Mouse (Mus musculus) testis, postnatal 14 days (tissue): ENCODE data around the gene Abhd4.

Source experiments
- DNase-seq: peaks from one replicate; pipeline ENCODE4 v3.0.0; 2021; ENCODE audit warnings: low spot score

Gene Abhd4

DNA sequence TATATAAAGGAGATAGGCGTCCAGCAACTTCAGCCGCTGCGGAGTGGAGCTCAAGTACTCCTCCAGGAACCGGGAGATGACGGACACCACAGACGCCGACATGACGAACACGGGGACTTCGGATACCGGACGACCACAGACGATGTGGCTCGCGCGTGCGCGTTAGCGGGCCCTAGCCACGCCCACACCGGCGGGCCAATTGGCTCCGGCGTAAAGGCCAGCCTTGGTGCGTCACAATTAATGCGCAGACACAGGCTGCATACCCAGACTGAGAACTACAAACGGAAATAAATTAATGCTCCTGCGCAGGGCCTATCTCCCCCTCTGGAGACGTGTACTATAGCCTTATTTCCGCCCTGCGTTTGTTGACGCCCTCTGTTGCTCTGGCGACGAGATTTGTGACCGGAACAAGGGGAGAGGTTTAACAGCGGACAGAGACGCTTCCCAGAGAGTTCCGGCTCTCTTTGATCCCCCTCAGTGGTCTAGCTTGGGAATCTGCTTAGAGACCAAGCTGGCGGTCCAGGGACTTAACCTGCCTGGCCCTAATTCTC, at the start of gene Abhd4, which contains the start of gene Dad1:
Gene Abhd4 (plus strand): TSS at position 448 of the 551 bp plus-strand sequence.
Gene Dad1 (minus strand): TSS at position 364 of the 551 bp plus-strand sequence.
- peak; percentile 96 for DNase-seq

DNA sequence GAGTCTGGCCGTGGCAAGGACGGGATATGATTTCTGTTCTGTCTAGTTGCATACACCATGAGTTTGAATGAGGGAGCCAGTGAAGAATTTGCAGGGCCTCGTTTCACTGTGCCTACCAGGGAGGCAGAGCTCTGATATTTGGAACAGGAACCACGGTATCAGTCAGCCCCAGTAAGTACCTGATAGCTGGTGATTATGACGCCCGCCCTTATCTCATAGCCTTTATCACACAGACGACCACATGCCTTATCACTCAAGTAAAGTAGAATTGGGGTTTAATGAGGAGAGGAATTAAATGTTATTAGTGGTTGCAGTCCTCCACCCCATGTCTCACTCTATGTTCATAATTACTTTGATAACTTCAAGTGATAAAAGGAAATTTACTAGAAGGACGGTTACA, 49.7 kb upstream of the Abhd4 start:
- no peak for DNase-seq

DNA sequence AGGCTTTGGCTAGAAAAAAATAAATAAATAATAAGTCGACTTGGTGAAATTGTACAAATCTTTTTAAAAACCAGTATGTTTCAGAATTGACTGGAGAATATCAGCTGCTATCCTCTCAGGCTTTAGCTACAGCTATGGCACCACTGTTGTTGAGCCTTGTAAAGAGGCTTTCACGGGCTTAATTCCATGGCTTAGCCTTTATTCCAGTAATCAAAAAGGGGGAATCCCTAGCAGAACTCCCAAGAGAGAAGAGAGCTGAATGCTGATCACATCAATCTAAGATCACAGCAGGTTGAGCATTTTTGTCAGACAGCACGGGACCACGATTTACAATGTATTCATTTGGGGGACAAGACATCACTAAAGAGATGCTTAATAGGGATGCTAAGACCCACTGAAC, 49.2 kb upstream of the Abhd4 start:
- DNase-seq: no peak

DNA sequence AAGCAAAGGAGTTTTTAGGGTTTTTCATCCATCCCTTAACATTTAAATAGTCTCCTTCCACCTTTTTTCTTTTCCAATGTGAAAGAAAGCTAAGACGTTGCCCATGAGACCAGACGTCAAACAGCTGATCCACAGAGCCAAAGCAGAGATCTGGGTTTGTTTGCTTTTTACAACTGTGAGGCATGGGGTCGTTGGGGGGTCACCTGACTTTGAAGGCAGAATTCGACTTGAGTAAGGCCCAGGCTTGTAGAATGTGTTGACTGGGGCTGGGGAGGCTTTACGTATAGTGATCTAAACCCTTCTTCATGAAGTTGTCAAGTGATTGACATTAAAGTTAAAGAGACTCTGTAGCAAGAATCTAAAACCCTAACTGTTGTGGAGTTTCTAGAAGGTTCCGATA, 48.1 kb upstream of the Abhd4 start:
- no peak for DNase-seq

DNA sequence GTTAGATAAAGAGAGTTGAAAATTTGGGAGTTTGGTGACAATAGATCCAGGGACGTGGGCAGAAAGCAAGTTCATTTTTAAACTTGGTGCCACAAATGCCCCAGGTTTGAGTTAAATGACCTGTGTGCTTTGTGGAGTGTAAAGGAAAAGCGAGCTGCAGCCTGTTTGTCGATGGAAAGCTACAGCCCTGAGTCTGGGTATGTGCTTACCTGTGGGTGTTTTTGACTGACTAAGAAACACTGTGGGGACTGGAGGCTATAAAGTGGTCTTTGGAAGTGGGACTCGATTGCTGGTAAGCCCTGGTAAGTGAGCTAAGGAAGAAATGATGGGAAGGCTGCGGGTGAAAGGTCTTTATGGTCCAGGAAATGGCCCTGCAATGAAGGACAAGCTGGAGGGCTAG, 47.7 kb upstream of the Abhd4 start:
- no peak for DNase-seq

DNA sequence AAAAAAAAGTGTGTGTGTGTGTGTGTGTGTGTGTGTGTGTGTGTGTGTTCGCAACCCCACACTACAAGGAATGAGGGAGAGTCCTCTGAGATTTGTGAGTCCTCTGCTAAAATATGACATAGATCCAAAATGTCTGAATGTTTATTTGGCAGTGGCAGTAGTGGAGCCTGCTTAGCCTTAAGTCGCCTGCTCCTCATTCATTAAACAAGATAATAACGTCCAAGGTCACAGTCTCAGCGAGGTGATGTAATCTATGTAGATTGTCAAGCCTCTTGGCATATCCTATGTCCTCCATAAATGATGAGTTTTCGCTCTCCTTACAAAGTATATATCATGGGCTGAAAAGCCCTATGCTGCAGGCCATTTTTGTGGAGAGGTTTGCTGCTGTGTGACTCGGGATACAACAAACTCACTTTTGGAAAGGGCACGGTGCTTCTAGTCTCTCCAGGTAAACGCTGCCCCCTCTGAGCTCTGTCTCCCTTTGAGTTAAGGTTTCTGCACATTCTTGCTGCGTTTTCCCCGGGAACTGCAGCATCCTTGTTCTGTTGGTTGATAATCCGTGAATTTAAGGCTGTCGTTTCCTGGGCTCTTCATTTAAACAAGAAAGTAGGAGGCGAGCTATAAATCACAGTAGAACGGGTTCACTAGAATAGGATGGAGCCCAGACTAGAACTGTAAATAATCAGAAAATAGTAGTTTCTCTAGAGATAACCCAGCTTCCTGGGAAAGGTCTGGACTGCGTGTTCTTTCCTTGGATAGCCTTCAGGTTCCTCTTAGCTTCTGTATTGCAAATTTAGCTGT, 47.0 kb upstream of the Abhd4 start:
- no peak for DNase-seq

DNA sequence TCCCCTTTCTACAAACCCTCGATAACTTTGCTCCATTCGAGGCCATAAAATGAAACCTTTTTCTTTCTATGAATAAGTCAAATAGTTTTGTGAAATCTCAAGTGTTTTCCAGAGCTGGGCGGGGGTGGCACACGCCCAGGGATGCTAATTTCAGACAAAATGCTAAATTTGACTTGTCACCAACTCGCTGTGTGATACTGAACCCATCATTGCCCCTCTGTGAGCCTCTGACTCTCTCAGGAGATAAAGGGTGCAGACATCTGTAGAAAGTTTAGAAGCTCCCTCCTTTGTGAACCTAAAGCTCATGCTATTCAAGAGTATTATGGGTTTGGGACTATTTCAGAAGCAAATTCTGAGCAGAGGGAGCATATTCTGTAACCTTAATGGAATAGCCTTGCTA, 46.1 kb upstream of the Abhd4 start:
- DNase-seq: no peak

DNA sequence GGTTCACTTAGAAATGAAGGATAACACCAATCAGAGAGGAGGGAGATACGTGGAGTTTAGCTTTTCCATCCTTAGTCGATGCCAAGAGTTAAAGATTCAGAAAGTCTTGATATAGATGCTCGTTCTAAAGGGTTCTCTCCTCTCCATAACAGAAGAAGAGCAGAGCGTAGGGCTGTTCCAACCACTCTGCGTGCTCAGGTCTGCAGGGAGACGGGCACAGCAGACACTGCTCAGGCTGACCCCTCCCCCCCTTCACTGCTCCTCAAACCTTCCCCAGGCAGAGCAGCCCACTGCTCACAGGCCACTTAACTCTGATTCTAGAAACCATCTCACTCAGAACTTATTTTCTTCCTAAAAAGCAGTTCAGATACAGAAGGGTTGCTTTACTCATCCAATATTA, 45.2 kb upstream of the Abhd4 start:
- DNase-seq: no peak

DNA sequence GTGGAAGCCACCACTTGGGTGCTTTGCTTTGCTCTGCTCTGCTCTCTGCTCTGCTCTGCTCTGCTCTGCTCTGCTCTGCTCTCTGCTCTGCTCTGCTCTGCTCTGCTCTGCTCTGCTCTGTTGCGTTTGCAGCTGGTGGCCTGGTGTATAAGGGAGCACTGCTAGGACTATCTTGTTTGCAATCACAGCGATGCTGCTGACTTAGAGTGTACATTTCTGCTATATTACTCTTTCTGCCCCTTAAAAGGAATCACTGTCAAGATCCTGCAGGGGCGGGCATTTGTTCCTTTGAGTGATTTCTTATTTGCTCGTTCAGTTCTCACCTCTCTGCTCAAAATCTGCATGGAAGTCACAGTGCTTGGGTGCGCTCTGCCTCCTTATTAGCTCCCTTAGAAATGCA, 44.1 kb upstream of the Abhd4 start:
- no peak for DNase-seq

DNA sequence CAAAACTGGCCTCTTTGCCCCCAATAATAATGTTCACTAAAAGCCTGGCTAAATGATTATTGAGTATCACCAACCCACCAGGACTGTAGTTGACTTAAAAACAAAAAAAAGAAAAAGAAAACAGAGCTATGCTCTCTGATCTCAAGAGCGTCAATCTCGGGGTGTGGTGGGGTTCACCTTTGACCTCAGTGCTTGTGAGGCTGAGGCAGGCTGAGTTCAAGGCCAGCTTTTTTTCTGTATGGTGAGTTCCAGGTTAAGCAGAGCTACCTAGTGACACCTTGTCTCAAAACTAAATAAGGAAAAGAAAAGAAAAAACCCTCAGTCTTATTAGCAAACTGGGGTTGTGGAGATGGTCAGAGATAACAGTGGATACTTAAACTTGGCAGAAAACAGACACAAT, 43.6 kb upstream of the Abhd4 start:
- DNase-seq: no peak

DNA sequence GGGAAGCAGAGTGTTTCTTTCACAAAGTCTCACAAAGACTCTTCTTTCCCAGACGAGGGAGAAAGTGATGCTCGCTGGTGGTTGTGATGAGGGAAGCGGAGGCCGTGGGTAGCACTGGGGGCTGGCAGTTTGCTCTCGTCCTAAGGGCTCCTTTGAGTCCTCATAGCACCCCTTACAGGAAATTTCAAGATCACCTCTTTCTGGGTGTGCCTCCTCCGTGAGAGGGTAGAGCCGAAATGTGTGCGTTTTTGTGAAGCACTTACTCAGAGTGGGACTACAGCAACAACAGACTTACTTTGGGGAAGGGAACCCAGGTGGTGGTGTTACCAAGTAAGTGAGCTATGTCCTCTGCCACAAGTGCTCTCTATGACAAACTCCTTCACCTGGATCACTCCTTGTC, 42.8 kb upstream of the Abhd4 start:
- DNase-seq: no peak

DNA sequence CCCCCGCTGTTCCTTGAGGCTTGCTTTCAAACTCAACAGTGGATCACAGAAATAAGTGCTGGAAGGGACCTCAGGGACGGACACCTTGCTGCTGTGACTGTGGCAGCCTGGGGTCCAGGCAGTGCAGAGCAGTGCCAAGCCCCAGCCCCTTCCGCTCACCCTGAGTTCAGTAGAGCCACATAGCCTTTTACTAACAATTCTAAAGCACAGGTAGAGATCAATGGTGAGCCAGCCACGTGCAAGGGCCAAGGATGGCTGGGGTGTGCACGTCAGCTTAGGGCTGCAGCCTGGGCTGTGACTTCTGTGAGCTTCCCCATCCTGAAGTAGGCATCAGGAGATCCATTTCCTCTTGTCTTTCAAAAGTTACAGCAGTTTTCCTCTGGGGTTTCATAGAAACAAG, 42.2 kb upstream of the Abhd4 start:
- no peak for DNase-seq

DNA sequence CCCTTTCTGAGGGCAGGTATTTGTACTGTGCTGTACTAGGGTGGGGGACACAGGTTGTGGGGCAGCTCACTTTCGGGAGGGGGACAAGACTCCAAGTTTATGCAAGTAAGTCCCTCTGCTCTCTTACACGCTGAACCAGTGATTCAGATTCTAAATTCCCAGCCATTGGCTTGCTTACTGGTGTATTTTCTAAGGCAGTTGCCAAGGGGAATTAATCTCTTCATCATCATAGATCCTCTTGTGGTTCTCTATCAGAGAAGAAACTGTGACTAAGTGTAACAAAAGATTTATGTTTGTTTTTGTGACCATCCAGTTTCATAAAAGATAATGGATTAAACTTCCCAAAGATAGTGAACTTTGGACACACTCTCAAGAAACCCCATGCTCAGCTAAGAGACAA, 40.3 kb upstream of the Abhd4 start:
- DNase-seq: no peak

DNA sequence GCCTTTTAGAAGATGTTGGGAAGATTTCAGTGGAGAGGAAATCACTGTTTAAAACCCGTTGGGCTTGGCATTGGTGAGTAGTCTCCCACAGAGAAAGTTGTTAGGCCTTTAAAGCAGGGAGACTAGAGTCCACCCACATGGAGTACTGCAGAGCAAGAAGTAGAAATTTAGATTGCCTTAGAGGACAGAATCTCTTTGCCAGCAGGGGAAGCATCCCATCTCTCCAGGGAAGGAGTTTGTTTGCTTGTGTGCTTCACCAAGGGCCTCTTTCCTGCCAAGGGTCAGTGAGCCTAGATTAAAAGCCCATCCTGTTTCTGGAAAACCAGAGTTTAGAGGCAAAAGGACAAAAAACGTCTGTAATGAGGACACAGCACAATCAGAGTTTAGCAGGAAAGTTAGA, 39.5 kb upstream of the Abhd4 start:
- DNase-seq: no peak

DNA sequence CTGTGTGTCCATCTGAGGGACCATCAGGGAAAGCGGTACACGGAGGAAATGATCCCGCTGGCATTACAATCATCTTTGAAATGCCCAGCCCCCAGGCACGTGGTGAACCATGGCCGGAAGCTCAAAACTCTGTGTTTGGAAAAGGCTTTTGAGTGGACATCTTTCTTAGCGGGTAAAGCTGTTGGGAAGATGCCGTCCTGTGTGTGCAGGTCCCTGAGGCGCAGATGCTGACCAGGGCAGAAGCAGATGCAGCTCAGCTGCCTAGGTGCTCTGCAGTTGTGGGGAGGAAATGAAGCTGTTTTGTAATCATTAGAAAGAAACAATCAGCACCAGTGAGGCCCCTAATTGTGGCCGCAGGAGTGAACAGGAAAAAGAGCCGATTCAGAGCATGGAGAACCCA, 39.1 kb upstream of the Abhd4 start:
- no peak for DNase-seq

DNA sequence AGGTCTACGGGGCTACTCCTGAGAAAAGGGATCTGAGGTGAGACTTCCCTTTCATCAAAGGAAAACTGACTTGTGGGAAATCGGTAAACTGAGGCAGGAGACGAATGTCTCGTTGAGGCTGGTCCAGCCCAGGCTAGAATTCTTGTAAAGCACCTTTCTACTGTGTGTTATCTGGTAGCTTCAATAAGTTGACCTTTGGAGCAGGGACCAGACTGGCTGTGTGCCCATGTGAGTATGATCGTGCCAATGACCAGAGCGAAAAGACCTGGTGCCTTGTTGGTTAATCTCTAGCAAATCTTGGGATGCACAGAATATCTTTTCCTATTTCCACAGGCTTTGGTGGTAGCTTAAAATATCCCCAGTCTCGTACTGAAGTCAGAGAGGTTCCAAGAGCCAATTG, 37.9 kb upstream of the Abhd4 start:
- DNase-seq: no peak

DNA sequence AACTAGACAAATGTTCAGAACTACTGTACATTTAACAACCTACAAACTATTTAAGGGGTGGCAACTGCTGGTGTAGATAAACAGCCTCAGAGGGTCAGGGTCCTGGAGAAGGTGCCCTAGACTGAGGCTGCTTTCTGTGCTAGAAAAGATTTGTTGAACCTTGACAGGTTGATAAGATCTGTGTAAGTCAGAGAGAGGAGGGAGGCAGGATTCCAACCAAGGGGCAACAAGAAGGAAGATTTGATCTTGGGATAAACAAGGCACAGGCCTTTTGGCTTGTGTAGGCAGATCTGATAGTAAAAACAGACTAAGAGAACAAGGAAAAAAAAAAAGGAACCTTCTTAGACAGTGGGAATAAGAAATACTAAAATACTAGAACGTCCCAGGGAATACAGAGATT, 35.8 kb upstream of the Abhd4 start:
- no peak for DNase-seq

DNA sequence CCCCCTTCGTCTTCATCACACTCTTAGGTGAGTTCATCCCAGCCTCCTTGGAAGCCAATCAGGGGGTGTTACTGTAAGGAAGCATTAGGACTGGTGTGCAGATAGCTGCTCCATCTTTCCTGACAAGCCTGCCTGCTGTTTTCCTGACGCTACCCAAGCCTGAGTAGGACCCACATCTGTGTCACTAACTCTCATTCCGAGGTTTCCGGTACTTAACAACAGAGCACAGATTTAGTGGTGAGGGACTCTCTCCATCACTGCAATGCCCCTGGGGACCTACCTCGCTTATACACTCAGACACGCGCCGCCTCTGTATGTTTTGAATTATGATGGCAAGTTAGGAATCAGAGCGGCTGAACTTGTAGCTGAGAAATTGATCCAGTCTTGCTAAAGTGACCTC, 35.3 kb upstream of the Abhd4 start:
- no peak for DNase-seq

DNA sequence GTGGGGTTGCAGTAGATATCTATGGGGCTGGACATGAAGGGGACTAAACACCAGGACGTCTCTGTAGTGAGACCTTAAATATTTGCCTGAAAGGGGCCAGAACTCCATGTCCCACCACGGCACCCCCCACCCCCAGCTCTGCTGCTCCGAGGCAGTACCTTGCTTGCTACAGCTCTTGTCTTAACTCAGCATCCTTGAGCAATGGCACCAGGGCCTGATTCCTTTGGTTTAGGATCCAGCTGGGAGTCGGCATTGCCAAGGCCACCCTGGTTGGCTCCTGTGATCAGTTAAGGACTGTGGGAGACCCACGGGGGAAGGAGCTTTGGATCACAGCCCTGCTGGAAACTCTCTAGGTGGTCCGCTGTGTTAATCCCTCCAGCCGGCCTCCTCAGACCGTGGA, 34.7 kb upstream of the Abhd4 start:
- no peak for DNase-seq

DNA sequence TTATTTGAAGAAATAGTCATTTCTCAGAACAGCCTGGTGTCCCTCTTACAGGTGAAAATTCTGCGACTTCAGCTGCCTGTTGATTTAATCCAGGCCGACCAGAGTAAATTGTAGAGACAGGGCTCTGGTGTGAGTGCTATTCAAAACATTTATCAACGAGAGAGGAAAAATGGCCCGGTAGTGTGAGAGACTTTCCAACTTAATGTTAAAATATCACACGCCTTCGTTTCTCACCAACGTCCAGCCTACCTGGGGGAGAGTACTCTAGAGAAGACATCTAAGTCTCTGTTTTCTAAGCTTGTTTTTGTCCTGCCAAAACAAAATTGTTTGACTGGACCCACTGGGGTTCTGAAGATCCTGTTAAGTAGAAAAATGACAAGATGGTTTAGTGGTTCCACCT, 34.1 kb upstream of the Abhd4 start:
- no peak for DNase-seq

DNA sequence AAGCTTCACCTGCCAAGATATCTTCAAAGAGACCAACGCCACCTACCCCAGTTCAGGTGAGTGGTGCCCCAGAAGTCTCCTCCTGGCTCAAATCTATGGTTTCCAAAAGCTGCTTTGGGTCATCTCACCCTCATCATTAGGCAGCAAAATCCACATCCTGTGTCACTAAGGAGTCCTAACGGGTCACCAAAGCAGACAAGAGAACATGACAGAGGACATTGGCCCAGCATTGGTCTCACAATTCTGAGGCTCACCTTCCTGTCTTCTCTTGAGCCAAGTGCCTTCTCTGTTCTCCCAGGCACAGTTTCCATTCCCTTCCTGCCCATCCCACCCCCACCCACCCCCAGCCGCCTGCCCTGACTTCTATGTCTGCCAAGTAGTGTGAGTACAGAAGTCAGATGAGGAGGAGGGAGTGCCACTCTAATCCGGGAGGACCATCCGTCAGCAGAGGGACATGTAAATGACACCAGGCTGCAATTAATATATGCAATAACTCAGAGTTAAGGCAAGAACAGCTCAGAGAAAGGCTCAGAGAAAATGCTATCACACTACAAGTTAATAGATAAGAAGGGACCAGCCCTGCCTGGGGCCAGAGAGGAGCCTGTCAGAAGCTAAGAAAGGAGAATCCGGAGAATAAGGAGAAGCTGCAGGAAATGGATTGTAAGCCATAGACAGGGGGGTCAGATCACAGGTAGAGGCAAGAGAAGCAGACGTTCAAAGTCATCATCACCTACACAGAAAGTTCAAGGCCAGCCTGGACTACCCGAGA, 33.1 kb upstream of the Abhd4 start:
- no peak for DNase-seq

DNA sequence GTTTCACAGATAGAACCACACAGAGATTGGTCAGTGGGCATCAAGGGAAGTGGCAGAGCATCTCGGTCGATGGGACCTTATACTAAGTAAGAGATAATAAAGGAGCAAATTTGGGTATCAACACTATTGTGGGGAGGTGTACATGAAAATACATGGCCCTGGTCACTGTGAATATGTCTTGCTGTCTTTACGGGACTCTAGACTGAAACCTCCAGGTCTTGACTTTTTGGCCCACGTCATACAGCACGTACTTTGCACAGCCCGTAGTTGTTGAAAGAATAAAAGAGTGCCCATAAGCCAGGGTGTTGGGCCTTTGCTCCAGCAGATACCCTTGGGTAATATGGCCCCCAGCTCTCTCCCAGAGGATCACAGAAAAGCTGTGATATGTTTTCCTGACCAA, 32.3 kb upstream of the Abhd4 start:
- no peak for DNase-seq

DNA sequence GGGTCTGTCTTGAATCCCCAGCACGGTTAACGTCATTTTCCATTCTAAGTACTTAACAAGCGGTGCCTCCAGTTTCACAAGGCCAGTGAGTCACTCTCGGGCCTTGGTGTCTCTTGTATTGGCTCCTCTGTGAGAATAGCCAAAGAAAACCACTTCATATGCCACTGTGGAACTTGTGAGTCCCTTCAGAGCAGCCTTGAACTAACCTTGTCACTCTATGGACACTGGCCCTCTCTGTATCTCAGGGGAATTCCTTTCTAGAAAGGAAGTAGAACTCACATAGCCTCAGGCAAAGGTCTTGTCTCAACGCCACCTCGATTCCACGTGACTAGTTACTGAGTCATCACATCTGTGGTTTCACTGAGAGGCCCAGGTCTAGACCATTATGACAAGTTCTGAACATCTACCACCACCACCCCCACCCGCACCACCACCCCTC, 31.7 kb upstream of the Abhd4 start:
- DNase-seq: no peak
